Mouse (Mus musculus): ENCODE measurements around the gene Rras. TPM values are rescaled to one million over a fixed set of nuclear protein-coding genes. Genes with fewer than 3 reads are reported as not detected.
"Not testable (repeated sequence)": the region's sequence is repeated elsewhere in the genome, so short reads cannot be mapped to it uniquely, and the experiment has no call there.

Rras gene
- polyA plus RNA-seq, 1 experiment from 2014 or later = 41.3 TPM

- peak overlapping the region; percentile 85 for H3K4me3 ChIP-seq (replicated peaks)
- ATAC-seq (ENCODE audit: insufficient number of reproducible peaks, low FRiP score, low TSS enrichment, low read depth) = no peak
- under 1% methylated on average over 20 of the region's 20 CpGs for whole genome bisulfite sequencing
Observed at GRCm38 (mm10) chr7:45015344-45015956, 2.3 kb upstream of the Rras start.

DNA sequence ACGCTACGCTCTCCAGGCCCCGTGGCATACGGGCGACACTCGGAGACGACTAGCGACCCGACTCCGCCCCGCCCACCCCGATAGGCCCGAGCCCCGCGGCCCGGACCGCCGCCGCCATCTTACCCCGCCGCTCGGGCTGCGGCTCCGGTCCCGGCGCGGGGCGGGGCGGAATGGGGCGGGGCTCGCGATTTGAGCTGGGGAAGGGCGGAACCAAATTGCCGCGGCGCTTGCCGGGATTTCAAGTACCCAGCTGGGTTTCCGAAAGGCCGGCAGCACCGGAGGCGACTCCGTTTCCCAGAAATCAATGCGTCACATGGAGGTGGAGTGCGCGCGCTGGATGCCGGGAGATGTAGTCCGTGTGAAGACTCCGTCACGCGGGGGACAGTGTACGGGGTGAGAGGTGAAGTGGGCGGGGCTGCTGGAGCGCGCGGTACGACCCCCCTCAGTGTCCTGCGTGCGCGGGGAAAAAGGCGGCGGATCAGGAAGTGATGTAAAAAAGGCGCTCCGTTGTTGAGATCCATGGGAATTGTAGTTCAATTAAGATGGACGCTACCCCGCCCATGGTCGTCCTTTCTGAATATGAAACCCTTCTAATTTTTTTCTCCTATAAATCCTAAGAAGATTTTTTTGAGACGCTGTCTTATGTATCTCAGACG is 1.7 kb upstream of the Rras start, which contains the start of gene Scaf1:
Gene Scaf1, minus strand, starts transcription at position 407 of the 656 bp plus-strand sequence.
- ATAC-seq (ENCODE audit: insufficient number of reproducible peaks, low FRiP score, low TSS enrichment, low read depth) = peak; percentile 91
- Histone ChIP-seq H3K27me3 (no peaks in the 10 kb centered on the region), H3K4me3 (replicated peaks) (peak within 1 kb of the TSS; percentile 85), H3K4me2 (replicated peaks) (peak within 1 kb of the TSS; percentile 87), H3K27ac (replicated peaks) (peak within 1 kb of the TSS; percentile 99), H3K9me3 (replicated peaks) (no peaks in the 10 kb centered on the region), H3K9ac (peak within 1 kb of the TSS; percentile 91), H3K36me3 (peaks cover 26% of the 10 kb centered on the region), H3K4me1 (peaks cover 43% of the 10 kb centered on the region)
- under 1% methylated on average over 63 of the region's 69 CpGs for WGBS

More at GRCm38 (mm10) chr7:45015344-45015956, 2.3 kb upstream of the Rras start:
- Histone ChIP-seq H3K4me1 (peaks cover 43% of the 10 kb centered on the region), H3K9ac (peak overlapping the region; percentile 91), H3K27ac (replicated peaks) (peak overlapping the region; percentile 88), H3K9me3 (replicated peaks) (no peaks in the 10 kb centered on the region), H3K36me3 (peaks cover 31% of the 10 kb centered on the region), H3K4me2 (replicated peaks) (peak overlapping the region; percentile 60), H3K27me3 (no peaks in the 10 kb centered on the region)

GRCm38 (mm10) chr7:45016761-45017160 is 1.0 kb upstream of the Rras start:
- Histone ChIP-seq H3K4me2 (replicated peaks) (peak overlapping the region; percentile 87), H3K36me3 (peaks cover 20% of the 10 kb centered on the region), H3K9ac (peak overlapping the region; percentile 35), H3K9me3 (replicated peaks) (no peaks in the 10 kb centered on the region), H3K27ac (replicated peaks) (peak overlapping the region; percentile 99), H3K4me3 (replicated peaks) (peak overlapping the region; percentile 85), H3K27me3 (no peaks in the 10 kb centered on the region), H3K4me1 (peaks cover 43% of the 10 kb centered on the region)
- WGBS = 0% methylated on average over 4 of the region's 4 CpGs
- ATAC-seq (ENCODE audit: insufficient number of reproducible peaks, low FRiP score, low TSS enrichment, low read depth) = no peak

- Histone ChIP-seq H3K27ac (replicated peaks) (peak overlapping the region; percentile 99), H3K4me1 (peaks cover 35% of the 10 kb centered on the region), H3K9ac (no peak overlapping the region), H3K36me3 (no peaks in the 10 kb centered on the region), H3K4me3 (replicated peaks) (peak overlapping the region; percentile 85), H3K9me3 (replicated peaks) (no peaks in the 10 kb centered on the region), H3K27me3 (no peaks in the 10 kb centered on the region), H3K4me2 (replicated peaks) (peak overlapping the region; percentile 87)
- ATAC-seq (ENCODE audit: insufficient number of reproducible peaks, low FRiP score, low TSS enrichment, low read depth) = no peak
- 30% methylated on average over 8 of the region's 8 CpGs for WGBS
Observed at GRCm38 (mm10) chr7:45019031-45019571, 1.3 kb downstream of the Rras start.

DNA sequence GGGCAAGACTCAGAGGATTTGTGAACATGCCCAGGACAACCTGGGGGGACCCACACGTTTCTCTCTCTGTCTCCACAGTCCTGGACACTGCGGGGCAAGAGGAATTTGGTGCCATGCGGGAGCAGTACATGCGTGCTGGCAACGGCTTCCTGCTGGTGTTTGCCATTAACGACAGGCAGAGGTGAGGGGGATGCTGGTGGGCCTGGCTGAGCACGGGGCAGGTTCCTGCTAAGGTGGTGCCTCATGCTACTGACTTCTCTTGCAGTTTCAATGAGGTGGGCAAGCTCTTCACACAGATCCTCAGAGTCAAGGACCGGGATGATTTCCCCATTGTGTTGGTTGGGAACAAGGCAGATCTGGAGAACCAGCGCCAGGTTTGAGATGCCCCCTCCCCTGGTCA is 2.5 kb downstream of the Rras start:
- no peak overlapping the region for H3K9ac ChIP-seq
- H3K27ac ChIP-seq (replicated peaks) = no peak overlapping the region
- H3K4me1 ChIP-seq = peaks cover 25% of the 10 kb centered on the region
- ATAC-seq (ENCODE audit: insufficient number of reproducible peaks, low FRiP score, low TSS enrichment, low read depth) = no peak
- no peaks in the 10 kb centered on the region for H3K36me3 ChIP-seq
- no peaks in the 10 kb centered on the region for H3K9me3 ChIP-seq (replicated peaks)
- 71% methylated on average over 9 of the region's 9 CpGs for WGBS
- H3K4me2 ChIP-seq (replicated peaks) = no peak overlapping the region
- H3K4me3 ChIP-seq (replicated peaks) = no peak overlapping the region
- no peaks in the 10 kb centered on the region for H3K27me3 ChIP-seq

GRCm38 (mm10) chr7:45023711-45024110 is 6.0 kb downstream of the Rras start:
- not testable (repeated sequence) for H3K9ac ChIP-seq; H3K4me2 ChIP-seq (replicated peaks); H3K27ac ChIP-seq (replicated peaks); ATAC-seq (ENCODE audit: insufficient number of reproducible peaks, low FRiP score, low TSS enrichment, low read depth); H3K9me3 ChIP-seq (replicated peaks); H3K4me3 ChIP-seq (replicated peaks); H3K27me3 ChIP-seq
- Histone ChIP-seq H3K36me3 (peaks cover 23% of the 10 kb centered on the region), H3K4me1 (peaks cover 22% of the 10 kb centered on the region)
- WGBS = 75% methylated on average over 5 of the region's 5 CpGs

GRCm38 (mm10) chr7:45024281-45025248 is 6.8 kb downstream of the Rras start:
- Histone ChIP-seq H3K4me1 (peaks cover 14% of the 10 kb centered on the region; the same call in 1 of the 2 replicates), H3K27me3 (no peaks in the 10 kb centered on the region), H3K36me3 (peaks cover 29% of the 10 kb centered on the region), H3K4me2 (replicated peaks) (no peak overlapping the region), H3K4me3 (replicated peaks) (no peak overlapping the region), H3K9me3 (replicated peaks) (no peaks in the 10 kb centered on the region), H3K27ac (replicated peaks) (peak overlapping the region; percentile 44), H3K9ac (no peak overlapping the region)
- 80% methylated on average over 15 of the region's 15 CpGs for WGBS
- ATAC-seq (ENCODE audit: insufficient number of reproducible peaks, low FRiP score, low TSS enrichment, low read depth) = no peak

- no peak for ATAC-seq (ENCODE audit: insufficient number of reproducible peaks, low FRiP score, low TSS enrichment, low read depth)
- Histone ChIP-seq H3K4me1 (peaks cover 13% of the 10 kb centered on the region; the same call in 1 of the 2 replicates), H3K4me3 (replicated peaks) (no peak overlapping the region), H3K27ac (replicated peaks) (peak overlapping the region; percentile 44; the same call in 1 of the 2 replicates), H3K9me3 (replicated peaks) (no peaks in the 10 kb centered on the region), H3K4me2 (replicated peaks) (no peak overlapping the region), H3K36me3 (peaks cover 41% of the 10 kb centered on the region), H3K9ac (no peak overlapping the region), H3K27me3 (no peaks in the 10 kb centered on the region)
- WGBS = 59% methylated on average over 8 of the region's 8 CpGs
Observed at GRCm38 (mm10) chr7:45025601-45026220, 8.0 kb downstream of the Rras start.

GRCm38 (mm10) chr7:45026256-45026655 is 8.5 kb downstream of the Rras start:
- H3K4me3 ChIP-seq (replicated peaks) = no peak overlapping the region
- no peak overlapping the region for H3K4me2 ChIP-seq (replicated peaks)
- H3K27me3 ChIP-seq = no peaks in the 10 kb centered on the region
- 57% methylated on average over 2 of the region's 2 CpGs for WGBS
- no peaks in the 10 kb centered on the region for H3K9me3 ChIP-seq (replicated peaks)
- peak overlapping the region; percentile 44; the same call in 1 of the 2 replicates for H3K27ac ChIP-seq (replicated peaks)
- H3K9ac ChIP-seq = no peak overlapping the region
- no peak for ATAC-seq (ENCODE audit: insufficient number of reproducible peaks, low FRiP score, low TSS enrichment, low read depth)
- peaks cover 13% of the 10 kb centered on the region; the same call in 1 of the 2 replicates for H3K4me1 ChIP-seq
- peaks cover 46% of the 10 kb centered on the region for H3K36me3 ChIP-seq

- Histone ChIP-seq H3K9me3 (replicated peaks) (no peaks in the 10 kb centered on the region), H3K9ac (no peak overlapping the region), H3K4me2 (replicated peaks) (no peak overlapping the region), H3K27ac (replicated peaks) (no peak overlapping the region), H3K36me3 (peaks cover 61% of the 10 kb centered on the region), H3K4me1 (peaks cover 13% of the 10 kb centered on the region; the same call in 1 of the 2 replicates), H3K27me3 (no peaks in the 10 kb centered on the region), H3K4me3 (replicated peaks) (no peak overlapping the region)
- ATAC-seq (ENCODE audit: insufficient number of reproducible peaks, low FRiP score, low TSS enrichment, low read depth) = no peak
- 88% methylated on average over 9 of the region's 9 CpGs for WGBS
Observed at GRCm38 (mm10) chr7:45027761-45028160, 10.0 kb downstream of the Rras start.
